Mouse (Mus musculus) R1 (cell line): ENCODE measurements around the gene Gys2.
A peak's percentile ranks its signal among the peaks of the same experiment; 100 is the strongest.

ENCODE experiments used
- DNase-seq: peaks from one replicate; pipeline ENCODE4 v3.0.0-alpha.2; 2018; ENCODE audit warnings: low read depth, low spot score

The Gys2 gene

DNA sequence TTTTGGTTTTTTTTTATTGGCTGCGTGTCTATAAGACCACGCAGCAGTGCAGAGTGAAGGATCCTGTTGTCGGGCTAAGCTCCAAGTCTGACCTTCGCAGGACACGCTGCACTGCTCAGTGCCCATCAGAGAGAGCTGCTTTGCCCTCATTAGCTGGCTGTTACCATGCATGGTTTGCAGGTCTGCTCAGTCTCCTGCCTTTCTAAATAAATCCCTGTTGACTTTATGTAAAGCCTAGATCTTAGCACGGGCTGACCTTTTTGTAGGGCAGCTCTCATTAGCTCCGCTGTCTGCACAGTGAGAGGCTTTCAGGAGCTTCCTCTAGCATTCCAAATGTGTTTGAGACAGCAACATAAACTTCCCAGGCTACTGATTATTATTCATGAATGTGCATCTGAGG is 14.9 kb downstream of the Gys2 start:
- no peak for DNase-seq

- peak; percentile 63 for DNase-seq
Observed at GRCm38 (mm10) chr6:142455314-142455996, 17.5 kb downstream of the Gys2 start.

GRCm38 (mm10) chr6:142453311-142453710 is 19.6 kb downstream of the Gys2 start:
- DNase-seq, result no peak

DNA sequence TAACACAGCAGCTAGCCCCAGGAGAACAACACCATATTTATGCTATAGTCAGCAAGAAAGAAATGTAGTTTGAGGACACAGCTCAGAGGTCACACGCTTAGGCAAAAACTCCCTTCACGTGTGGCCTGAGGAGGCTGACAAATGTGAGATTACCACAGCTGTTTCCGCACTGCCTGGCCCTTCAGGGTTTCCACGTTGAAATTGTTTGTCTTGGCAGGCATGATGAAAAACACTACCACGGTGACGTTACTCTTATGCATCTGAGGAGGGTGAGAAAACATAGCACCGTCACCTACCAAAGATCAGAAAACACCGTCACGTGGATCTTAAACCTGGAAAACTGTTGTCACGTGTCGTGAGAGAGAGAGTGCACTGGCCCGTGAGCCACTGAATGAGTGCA is 21.5 kb downstream of the Gys2 start:
- DNase-seq, result no peak

DNA sequence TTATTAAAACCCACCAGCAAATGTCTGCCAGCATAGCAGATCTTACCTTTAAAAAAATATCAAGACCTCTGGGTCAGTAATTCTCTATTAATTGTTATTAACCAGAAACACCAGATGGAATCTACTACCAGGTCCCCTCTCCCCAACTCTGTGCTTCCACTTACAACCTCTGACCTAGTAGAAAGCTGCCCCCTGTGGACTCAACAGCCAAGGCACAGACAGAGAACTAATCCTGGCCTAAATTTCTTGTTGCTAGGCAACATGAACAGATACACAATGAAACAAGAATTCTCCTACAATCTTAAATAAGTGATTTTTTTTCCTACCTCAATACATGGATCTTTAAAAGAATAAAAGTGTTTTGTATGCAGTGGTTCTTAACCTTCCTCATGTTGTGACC is 43.8 kb downstream of the Gys2 start:
- DNase-seq, result peak; percentile 46

DNA sequence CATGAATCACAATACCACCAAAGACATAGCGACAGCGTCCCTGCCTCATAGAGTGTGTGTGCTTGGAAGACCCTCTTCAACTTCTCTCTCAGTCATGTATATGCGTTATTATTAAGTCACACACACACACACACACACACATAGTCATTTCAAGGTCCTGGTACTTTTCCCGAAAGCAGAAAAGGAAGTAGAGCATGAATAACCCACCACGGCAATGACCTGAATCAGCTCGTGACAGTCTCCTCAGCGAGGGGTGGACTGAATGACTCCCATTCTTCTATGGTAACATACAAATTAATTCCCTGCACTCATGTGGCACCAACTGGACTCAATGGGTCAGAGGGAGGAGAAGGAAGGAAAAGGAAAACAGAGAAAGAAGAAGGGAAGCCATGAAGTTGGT is 47.9 kb downstream of the Gys2 start:
- no peak for DNase-seq

- peak; percentile 26 for DNase-seq
Observed at GRCm38 (mm10) chr6:142414597-142414996, 58.3 kb downstream of the Gys2 start.

- no peak for DNase-seq
Observed at GRCm38 (mm10) chr6:142413845-142414244, 59.1 kb downstream of the Gys2 start.

DNA sequence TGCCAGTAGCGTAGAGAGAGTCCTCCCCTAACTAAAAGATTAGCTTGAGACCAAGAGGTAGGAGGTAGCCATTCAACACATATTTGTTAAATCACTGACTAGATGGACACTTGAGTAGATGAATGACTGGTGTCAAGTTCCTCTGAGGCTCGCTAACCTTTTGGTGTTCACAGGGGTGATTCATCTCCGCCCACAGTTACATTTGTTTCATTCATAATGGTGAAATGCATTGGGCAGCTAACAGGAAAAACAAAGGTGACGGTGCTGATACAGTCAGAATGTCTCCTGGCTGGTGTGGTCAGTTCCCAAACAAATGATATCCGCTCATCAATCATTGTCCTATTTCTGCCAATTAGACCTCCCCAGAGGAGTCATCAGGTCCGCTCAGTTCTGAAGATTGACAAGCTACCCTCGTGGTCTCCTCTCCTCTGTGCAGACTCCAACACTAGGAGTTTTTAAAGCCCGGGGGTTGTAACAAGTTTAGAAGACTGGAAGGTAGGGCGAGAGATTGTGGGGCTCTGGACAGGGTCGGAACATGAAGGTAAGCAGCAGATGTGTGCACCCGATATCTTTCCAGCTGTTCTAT is 59.9 kb downstream of the Gys2 start, which contains the start of gene Spx:
Gene Spx, plus strand, starts transcription at position 536 of the 586 bp plus-strand sequence.
- DNase-seq, result no peak

DNA sequence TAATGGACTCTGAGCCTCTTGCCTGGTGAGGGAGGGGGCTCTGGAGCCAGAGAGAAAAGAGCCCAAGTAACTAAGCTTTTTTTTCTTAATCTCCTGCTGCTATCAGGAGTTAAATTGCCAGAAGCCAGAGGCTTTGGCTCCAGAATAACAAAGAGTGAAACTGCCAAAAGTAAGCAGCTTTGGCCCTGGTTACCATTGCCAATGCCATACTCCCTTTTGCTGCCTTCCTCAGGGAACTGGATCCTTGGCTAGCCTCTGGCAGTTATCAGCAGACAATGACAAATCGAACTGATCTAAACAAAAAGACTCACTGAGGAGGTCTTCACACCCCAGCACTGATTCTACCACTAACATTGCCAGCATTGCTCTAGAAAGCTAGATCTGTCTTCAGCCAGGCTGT is 61.8 kb downstream of the Gys2 start:
- DNase-seq, result no peak

- DNase-seq, result no peak
Observed at GRCm38 (mm10) chr6:142395756-142396155, 77.2 kb downstream of the Gys2 start.

DNA sequence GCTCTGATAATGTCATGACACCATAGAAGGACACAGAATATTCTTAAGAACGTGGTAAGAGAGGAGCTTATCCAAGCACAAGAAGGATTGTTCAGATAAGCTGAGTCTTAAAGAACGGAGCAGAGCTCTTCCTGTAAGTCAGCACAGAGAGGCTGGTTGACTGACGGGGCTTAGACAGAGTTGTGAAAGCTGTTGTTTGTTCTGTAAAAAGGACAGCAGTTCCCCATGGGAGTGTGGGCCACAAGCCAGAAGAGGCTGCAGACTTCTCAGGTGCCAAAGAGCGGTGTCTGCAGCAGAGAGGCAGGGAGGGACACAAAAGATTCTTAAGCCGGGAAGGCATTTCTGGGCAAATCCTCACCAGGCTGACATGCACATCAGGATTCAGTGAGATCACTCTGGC is 78.2 kb downstream of the Gys2 start:
- DNase-seq, result no peak

DNA sequence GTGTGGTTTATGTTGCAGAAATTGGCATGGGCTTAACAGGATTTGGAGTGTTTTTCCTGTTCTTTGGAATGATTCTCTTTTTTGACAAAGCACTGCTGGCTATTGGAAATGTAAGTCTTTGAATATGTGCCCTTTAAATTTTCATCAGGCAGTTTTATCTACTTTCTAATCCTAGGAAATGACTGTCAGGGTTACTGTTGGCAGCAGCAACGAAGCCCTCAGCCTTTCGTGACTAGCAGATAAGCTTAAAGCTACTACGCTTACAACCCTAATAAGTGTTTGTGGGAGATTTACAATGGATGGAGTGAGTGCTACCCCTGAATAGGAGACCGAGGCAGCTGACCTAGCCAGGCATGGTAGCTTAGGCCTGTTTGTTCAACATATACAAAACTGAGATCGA is 80.6 kb downstream of the Gys2 start:
- no peak for DNase-seq

GRCm38 (mm10) chr6:142389101-142389500 is 83.8 kb downstream of the Gys2 start:
- DNase-seq, result no peak

DNA sequence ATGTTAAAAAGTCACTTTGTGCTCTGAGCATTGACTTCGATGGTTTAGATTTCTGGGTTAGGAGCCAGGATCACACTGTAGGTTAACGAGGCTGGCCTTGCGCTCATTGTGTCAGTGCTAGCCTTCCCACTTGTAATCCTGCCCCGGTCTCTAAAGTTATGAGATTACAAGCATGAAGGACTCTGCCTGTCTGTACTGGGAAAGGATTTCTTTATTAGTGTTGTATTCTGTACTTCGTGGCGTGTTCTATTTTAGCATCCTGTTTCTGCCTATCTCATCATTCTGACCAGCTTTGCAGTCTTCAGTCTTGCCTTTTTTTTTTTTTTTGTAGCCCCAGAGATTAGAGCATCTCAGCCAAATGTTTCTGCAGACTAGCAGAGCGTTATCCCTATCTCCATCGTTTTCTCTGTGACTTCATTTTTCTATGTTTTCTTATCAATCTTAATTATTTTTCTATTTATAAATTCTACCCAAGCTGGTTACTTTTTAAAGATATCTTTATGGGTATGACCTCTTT is 85.1 kb downstream of the Gys2 start:
- no peak for DNase-seq

DNA sequence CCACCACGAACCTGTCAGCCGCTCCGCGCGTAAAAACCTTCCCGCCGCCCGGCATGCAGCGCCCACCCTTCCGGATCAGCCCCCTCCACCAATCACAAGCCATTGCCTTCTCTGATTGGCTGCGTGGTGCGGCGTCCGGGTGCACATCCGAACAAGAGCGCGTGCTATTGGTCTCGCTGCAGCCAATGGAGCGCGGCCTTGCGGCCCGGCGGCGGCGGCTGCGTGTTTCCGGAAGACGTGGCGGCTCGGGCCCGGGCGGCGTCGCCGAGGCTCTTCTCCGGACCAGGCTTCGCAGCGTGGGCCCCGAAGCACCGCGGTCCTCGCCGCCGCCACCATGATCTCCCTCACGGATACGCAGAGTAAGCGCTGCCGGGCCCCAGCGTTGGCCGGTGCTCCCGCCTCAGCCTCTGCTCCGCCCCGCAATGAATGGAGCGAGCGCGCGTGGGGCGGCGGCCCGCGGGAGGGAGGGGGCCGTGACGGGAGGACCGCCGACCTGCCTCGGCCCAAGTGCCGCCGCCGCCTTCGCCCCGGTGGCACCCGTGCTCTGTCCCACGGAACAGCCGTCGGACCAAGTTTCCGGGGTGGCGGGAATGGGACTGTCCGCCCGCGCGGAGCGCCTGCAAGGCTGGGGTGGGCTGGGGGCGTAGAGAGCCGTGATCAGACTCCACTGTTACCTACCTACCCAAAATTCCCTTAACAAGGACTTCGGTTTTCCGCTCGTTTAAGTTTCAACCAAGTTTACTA is 85.7 kb downstream of the Gys2 start, which contains the start of the genes Recql and Golt1b:
Gene Recql, minus strand, starts transcription at position 77 of the 744 bp plus-strand sequence.
Gene Golt1b, plus strand, starts transcription at position 211 of the 744 bp plus-strand sequence.
- peak; percentile 96 for DNase-seq

DNA sequence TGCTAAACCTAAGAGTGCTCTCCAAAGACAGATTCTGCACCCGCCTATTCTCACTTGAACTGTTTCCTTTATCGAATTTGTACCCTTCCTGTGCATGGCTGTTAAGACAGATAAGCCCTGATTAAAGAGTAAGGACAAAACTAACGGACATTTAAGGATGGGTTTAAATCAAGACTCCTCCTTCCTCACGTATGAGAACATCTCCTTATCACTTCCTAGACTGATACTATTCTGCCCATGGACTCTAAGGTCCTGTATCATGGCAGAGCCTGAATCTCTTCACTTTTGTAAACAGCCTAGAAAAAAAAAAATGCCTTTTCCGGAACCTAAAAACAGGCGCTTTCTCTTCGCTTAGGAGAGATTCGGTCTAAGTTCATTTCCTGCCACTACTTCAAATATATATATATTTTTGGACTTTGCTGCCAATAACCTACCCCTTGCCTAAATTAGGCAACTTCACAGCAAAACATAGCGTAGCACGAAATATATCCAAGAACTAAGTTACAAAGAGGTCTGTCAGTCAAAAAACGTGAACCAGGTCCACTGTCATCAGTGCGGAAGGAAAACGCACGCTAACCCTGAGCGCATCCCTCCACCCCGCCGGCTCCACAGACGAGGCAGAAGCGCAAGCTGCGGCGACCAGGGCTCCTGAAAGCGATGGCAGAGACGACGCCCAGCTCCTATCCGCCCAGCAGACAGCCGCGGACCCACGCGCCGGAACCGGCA is 86.5 kb downstream of the Gys2 start:
- no peak for DNase-seq

DNA sequence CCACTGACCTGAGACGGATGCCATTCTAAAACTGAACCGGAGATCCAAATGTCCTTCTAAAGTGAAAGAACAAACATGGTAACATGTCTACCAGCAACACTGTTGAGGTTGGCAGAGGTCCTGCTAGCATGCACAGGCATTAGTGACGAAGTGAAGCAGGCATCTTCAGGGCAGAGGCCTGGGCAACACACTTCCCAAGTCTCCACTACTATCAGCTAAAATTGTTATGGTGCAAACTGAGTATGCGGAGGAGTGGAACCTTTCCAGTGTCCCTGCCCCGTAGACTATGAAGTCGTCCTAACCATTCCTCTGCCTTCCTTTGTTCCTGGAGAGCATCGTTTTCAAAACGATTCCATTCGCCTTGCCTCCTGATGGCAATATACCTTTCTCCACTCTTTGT is 88.4 kb downstream of the Gys2 start:
- DNase-seq, result no peak

GRCm38 (mm10) chr6:142381615-142382014 is 91.3 kb downstream of the Gys2 start:
- DNase-seq, result no peak

- no peak for DNase-seq
Observed at GRCm38 (mm10) chr6:142379961-142380360, 92.9 kb downstream of the Gys2 start.

DNA sequence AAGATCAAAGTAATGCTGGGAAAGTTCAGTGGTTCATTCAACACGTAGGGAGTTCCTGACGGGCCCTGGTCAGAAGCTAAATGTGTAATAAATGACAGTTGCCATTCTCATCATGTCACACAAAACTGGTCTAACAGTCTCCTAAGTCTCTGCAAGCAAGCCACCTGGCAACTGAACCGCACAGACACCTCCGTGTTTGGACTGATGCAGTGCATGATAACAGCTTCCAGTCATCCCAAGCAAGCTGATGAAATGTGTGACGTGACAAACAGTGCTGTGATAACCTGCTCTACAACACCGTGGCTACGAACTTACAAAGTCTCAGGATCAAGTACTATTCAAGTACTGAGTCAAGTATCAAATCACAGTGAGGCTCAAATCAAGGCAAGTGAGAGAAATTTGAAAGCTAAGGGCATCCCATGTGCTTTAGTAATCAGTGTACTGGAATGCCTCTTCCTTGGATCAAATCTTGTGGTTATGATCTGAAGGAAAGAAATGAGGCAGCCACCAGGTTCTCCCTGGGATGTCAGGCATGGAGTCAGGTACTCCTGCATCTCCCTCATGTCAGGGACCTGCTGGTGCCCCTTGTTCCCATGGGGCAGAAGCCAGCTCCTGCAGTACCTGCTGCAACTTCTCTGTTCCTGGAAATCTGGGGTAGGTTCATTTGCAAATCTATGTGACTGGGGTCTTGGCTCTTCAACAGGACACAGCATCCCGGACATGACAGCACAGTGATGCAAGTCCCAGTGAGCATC is 94.2 kb downstream of the Gys2 start:
- no peak for DNase-seq
